Mouse (Mus musculus): Measurements from ENCODE around the gene Gm17455. TPM values are rescaled to one million over a fixed set of nuclear protein-coding genes. Genes with fewer than 3 reads are reported as not detected.

Gm17455 gene
- polyA plus RNA-seq (2012; rRNA removed) (not detected in 2 replicates), polyA plus RNA-seq (2014; fragmentation: Nextera tagmentation; extraction: Ambion mirVana) (not detected in 2 replicates)

GRCm38 (mm10) chr10:60399449-60399848 is at the start of gene Gm17455:
Gene Gm17455 (plus strand): TSS chr10:60399726.
- H3K9ac ChIP-seq (replicated peaks) = no peak within 1 kb of the TSS
- WGBS (ENCODE audit: insufficient replicate concordance) = 45% methylated on average over 7 of the region's 7 CpGs
- no peaks in the 10 kb centered on the region for H3K36me3 ChIP-seq (replicated peaks; ENCODE audit: control insufficient read depth, insufficient read depth, low read depth)
- no peaks in the 10 kb centered on the region for H3K9me3 ChIP-seq (ENCODE audit: control insufficient read depth, low read length)
- ATAC-seq (ENCODE audit: insufficient read depth) = no peak
- H3K27me3 ChIP-seq (ENCODE audit: control insufficient read depth, insufficient read depth, low read length) = no peaks in the 10 kb centered on the region
- H3K4me3 ChIP-seq (ENCODE audit: insufficient read depth in 1 of 2, low read depth in 2 of 2, low read length in 2 of 2) = no peak within 1 kb of the TSS
- TF ChIP-seq CTCF (IDR thresholded peaks at IDR 0.05; ENCODE audit: low read depth) (no peak), EP300 (IDR thresholded peaks at IDR 0.05; ENCODE audit: low read depth) (no peak)
- H3K4me1 ChIP-seq (replicated peaks; ENCODE audit: control insufficient read depth in 2 of 2, insufficient read depth in 2 of 2, low read length in 1 of 2) = no peaks in the 10 kb centered on the region
- H3K27ac ChIP-seq = no peak within 1 kb of the TSS
- H3K4me2 ChIP-seq (ENCODE audit: low read depth) = no peak within 1 kb of the TSS
- DNase-seq (ENCODE audit: low read depth in 3 of 3, low spot score in 3 of 3) = no peak

- Histone ChIP-seq H3K4me3 (ENCODE audit: insufficient read depth in 1 of 2, low read depth in 2 of 2, low read length in 2 of 2) (peak overlapping the region; percentile 71 to 77), H3K36me3 (replicated peaks; ENCODE audit: control insufficient read depth, insufficient read depth, low read depth) (no peaks in the 10 kb centered on the region), H3K9me3 (ENCODE audit: control insufficient read depth, low read length) (no peaks in the 10 kb centered on the region), H3K27ac (peak overlapping the region; percentile 86), H3K27me3 (ENCODE audit: control insufficient read depth, insufficient read depth, low read length) (no peaks in the 10 kb centered on the region), H3K4me2 (ENCODE audit: low read depth) (peak overlapping the region; percentile 80), H3K9ac (replicated peaks) (peak overlapping the region; percentile 87), H3K4me1 (replicated peaks; ENCODE audit: control insufficient read depth in 2 of 2, insufficient read depth in 2 of 2, low read length in 1 of 2) (peaks cover 28 to 51% of the 10 kb centered on the region in 2 experiments)
- no peak for TF ChIP-seq EP300 (IDR thresholded peaks at IDR 0.05; ENCODE audit: low read depth)
- DNase-seq (ENCODE audit: low read depth in 3 of 3, low spot score in 3 of 3) = no peak
- 34% methylated on average over 5 of the region's 5 CpGs for WGBS (ENCODE audit: insufficient replicate concordance)
- ATAC-seq (ENCODE audit: insufficient read depth) = no peak
Measured at GRCm38 (mm10) chr10:60350077-60350804, 49.3 kb upstream of the Gm17455 start.

- H3K4me1 ChIP-seq (replicated peaks; ENCODE audit: control insufficient read depth in 2 of 2, insufficient read depth in 2 of 2, low read length in 1 of 2) = peaks cover 28 to 51% of the 10 kb centered on the region in 2 experiments
- peak overlapping the region; percentile 37 to 52; a peak in 3 of 4 replicates for H3K4me3 ChIP-seq (ENCODE audit: insufficient read depth in 1 of 2, low read depth in 2 of 2, low read length in 2 of 2)
- H3K4me2 ChIP-seq (ENCODE audit: low read depth) = peak overlapping the region; percentile 80
- ATAC-seq (ENCODE audit: insufficient read depth) = no peak
- TF ChIP-seq CTCF (IDR thresholded peaks at IDR 0.05; ENCODE audit: low read depth) (no peak), EP300 (IDR thresholded peaks at IDR 0.05; ENCODE audit: low read depth) (no peak)
- peak overlapping the region; percentile 30 for H3K27ac ChIP-seq
- 13% methylated on average over 3 of the region's 3 CpGs for WGBS (ENCODE audit: insufficient replicate concordance)
- no peaks in the 10 kb centered on the region for H3K27me3 ChIP-seq (ENCODE audit: control insufficient read depth, insufficient read depth, low read length)
- peak; percentile 70 to 75 (median 73) for DNase-seq (ENCODE audit: low read depth in 3 of 3, low spot score in 3 of 3)
- H3K9me3 ChIP-seq (ENCODE audit: control insufficient read depth, low read length) = no peaks in the 10 kb centered on the region
- H3K9ac ChIP-seq (replicated peaks) = peak overlapping the region; percentile 38
- H3K36me3 ChIP-seq (replicated peaks; ENCODE audit: control insufficient read depth, insufficient read depth, low read depth) = no peaks in the 10 kb centered on the region
Measured at GRCm38 (mm10) chr10:60350805-60351167, 48.7 kb upstream of the Gm17455 start.

GRCm38 (mm10) chr10:60351248-60351647 is 48.3 kb upstream of the Gm17455 start:
- Histone ChIP-seq H3K36me3 (replicated peaks; ENCODE audit: control insufficient read depth, insufficient read depth, low read depth) (no peaks in the 10 kb centered on the region), H3K27me3 (ENCODE audit: control insufficient read depth, insufficient read depth, low read length) (no peaks in the 10 kb centered on the region), H3K4me2 (ENCODE audit: low read depth) (peak overlapping the region; percentile 80), H3K4me1 (replicated peaks; ENCODE audit: control insufficient read depth in 2 of 2, insufficient read depth in 2 of 2, low read length in 1 of 2) (peaks cover 28 to 50% of the 10 kb centered on the region in 2 experiments), H3K9ac (replicated peaks) (no peak overlapping the region; the same call in 1 of the 2 replicates), H3K9me3 (ENCODE audit: control insufficient read depth, low read length) (no peaks in the 10 kb centered on the region), H3K4me3 (ENCODE audit: insufficient read depth in 1 of 2, low read depth in 2 of 2, low read length in 2 of 2) (peak overlapping the region in 1 of 2 experiments; percentile 52; a peak in 1 of 4 replicates), H3K27ac (peak overlapping the region; percentile 30)
- ATAC-seq (ENCODE audit: insufficient read depth) = no peak
- 29% methylated on average over 3 of the region's 3 CpGs for WGBS (ENCODE audit: insufficient replicate concordance)
- TF ChIP-seq EP300 (IDR thresholded peaks at IDR 0.05; ENCODE audit: low read depth) (no peak), CTCF (IDR thresholded peaks at IDR 0.05; ENCODE audit: low read depth) (no peak)
- no peak for DNase-seq (ENCODE audit: low read depth in 3 of 3, low spot score in 3 of 3)

- TF ChIP-seq CTCF (IDR thresholded peaks at IDR 0.05; ENCODE audit: low read depth) = 0 out of 2 replicates have a peak, but pooled peaks have one; percentile 18
- TF ChIP-seq EP300 (IDR thresholded peaks at IDR 0.05; ENCODE audit: low read depth) = no peak
- Histone ChIP-seq H3K9ac (replicated peaks) (no peak overlapping the region), H3K4me1 (replicated peaks; ENCODE audit: control insufficient read depth in 2 of 2, insufficient read depth in 2 of 2, low read length in 1 of 2) (peaks cover 25 to 47% of the 10 kb centered on the region in 2 experiments), H3K27me3 (ENCODE audit: control insufficient read depth, insufficient read depth, low read length) (no peaks in the 10 kb centered on the region), H3K36me3 (replicated peaks; ENCODE audit: control insufficient read depth, insufficient read depth, low read depth) (no peaks in the 10 kb centered on the region), H3K27ac (peak overlapping the region; percentile 12), H3K4me2 (ENCODE audit: low read depth) (peak overlapping the region; percentile 19), H3K9me3 (ENCODE audit: control insufficient read depth, low read length) (no peaks in the 10 kb centered on the region), H3K4me3 (ENCODE audit: insufficient read depth in 1 of 2, low read depth in 2 of 2, low read length in 2 of 2) (no peak overlapping the region)
- WGBS (ENCODE audit: insufficient replicate concordance) = 35% methylated on average over 7 of the region's 7 CpGs
- DNase-seq (ENCODE audit: low read depth in 3 of 3, low spot score in 3 of 3) = peak in 1 of 3 experiments; percentile 26
- ATAC-seq (ENCODE audit: insufficient read depth) = no peak
Measured at GRCm38 (mm10) chr10:60351761-60352455, 47.6 kb upstream of the Gm17455 start.

All from liver, embryonic 14.5 days (tissue).